Mouse (Mus musculus): ENCODE measurements at regions not wholly inside any gene's neighbourhood (a gene's known extent, or its start where the extent isn't known, plus 50 kb on each side); places are given as distances from the start of the nearest gene placed in this dataset.
"Not testable (repeated sequence)": the region's sequence is repeated elsewhere in the genome, so short reads cannot be mapped to it uniquely, and the experiment has no call there.

DNA sequence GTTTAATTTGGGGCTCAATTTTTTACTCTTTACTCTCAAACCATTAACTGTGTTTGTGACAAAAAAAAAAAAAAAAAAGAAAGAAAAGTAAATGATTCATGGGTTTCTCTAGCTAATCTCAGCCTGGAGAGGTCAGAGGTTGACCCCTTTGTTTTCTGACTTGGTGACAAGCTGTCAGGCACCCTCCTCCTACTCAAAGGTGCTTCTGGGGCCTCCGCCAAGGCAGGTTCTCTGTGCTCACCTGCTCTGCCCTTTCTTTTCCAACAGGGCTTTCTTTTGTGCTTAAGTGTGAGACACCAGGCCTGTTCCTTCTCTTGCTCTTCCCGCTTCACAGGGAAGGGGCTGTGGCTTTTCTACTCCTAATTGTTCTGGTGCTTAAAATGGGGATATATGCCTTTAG is 94.7 kb upstream of the Klf13 start:
- in situ Hi-C loops (cut with MboI, MseI): no loop called here

DNA sequence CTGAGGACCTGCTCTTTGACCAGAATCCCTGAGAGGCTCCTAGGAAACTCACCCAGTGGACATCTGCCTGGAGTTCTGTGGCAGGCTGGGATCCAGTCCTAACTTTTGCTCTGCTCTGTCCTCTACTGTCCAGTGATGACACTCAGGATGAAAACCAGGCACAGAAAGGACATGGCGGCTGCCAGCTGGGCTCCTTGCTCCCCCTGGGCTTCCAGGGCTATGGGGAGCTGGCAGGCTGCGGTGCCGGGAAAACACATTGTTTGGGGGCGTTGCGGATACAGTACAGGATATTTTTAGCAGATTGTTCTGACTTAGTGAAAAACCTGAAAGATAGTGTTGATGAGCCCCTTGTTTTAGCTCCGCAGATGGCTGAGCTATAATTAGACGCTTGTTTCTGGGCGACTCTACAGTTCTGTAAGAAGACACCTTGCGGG is 94.2 kb upstream of the Klf13 start:
- in situ Hi-C loops (cut with MboI, MseI): no loop called here

GRCm38 (mm10) chr7:64030650-64031049 is 91.9 kb upstream of the Klf13 start:
- in situ Hi-C loops (cut with MboI, MseI): no loop called here

GRCm38 (mm10) chr7:64027100-64027499 is 88.4 kb upstream of the Klf13 start:
- in situ Hi-C loops (cut with MboI, MseI): no loop called here

GRCm38 (mm10) chr7:64025155-64025554 is 86.4 kb upstream of the Klf13 start:
- in situ Hi-C loops (cut with MboI, MseI): no loop called here

GRCm38 (mm10) chr7:64024253-64024652 is 85.5 kb upstream of the Klf13 start:
- in situ Hi-C loops (cut with MboI, MseI): no loop called here

- in situ Hi-C loops (cut with MboI, MseI): no loop called here
These were observed 84.2 kb upstream of the Klf13 start for GRCm38 (mm10) chr7:64022711-64023468.

DNA sequence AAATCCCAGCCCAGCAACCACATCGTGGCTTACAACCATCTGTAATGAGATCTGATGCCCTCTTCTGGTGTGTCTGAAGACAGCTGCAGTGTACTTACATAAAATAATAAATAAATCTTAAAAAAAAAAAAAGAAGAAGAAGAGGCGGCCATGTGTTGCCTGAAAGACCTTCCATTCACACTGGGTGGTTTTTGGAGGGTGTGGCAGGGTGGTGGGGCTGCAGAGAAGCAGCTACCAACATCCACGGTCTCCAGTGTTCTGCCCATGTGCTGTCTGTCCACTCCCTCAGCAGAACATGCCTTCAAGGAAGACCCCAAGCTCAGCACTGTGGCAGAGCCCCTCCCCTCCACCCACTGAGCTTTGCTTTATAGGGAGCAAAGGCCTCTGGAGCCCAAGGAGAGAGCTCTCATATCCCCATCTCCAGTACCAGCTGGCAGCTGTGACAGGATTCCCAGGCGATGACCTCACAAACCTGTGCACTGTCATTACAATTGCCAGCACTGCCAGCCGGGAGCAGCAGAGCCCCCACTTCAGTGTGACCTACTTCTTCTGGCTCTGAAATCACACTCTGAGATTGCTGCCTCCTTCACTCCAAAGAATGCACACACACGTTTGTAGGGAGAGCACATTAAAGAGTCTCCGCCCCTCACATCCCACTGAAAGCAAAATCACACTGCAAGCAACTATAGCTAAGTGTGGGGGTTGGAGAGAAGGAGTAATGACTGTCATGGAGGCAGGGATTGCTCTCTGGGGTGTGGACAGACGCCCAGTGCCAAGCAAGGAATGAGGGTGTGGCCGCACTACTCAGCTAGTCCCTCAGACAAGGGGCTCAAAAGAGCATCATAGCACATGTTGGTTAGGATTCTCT is 82.8 kb upstream of the Klf13 start:
- in situ Hi-C loops (cut with MboI, MseI): no loop called here

GRCm38 (mm10) chr7:64018107-64018506 is 79.4 kb upstream of the Klf13 start:
- in situ Hi-C loops (cut with MboI, MseI): no loop called here

GRCm38 (mm10) chr7:64016874-64017273 is 78.2 kb upstream of the Klf13 start:
- in situ Hi-C loops (cut with MboI, MseI): no loop called here

- in situ Hi-C loops (cut with MboI, MseI): not testable (repeated sequence)
These were observed 76.4 kb upstream of the Klf13 start for GRCm38 (mm10) chr7:64015136-64015535.

DNA sequence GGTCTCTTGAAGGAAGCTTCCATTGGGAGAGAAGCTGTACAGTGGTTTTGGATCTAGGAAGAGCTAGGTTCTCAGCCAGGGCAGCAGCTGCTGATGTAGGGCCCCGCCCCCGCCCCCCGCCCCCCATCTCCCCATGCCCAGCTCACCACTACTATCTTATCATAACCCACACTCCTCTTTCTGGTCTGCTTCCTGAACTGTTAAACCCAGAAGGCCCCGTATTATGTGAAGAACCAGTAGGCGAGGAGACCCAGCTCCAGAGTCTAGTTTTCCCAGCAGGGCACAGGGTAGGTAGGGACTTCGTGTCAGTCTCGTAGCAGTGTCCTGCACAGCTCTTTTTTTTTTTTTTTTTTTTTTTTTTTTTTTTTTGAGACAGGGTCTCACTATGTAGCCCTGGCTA is 75.5 kb upstream of the Klf13 start:
- in situ Hi-C loops (cut with MboI, MseI): no loop called here

DNA sequence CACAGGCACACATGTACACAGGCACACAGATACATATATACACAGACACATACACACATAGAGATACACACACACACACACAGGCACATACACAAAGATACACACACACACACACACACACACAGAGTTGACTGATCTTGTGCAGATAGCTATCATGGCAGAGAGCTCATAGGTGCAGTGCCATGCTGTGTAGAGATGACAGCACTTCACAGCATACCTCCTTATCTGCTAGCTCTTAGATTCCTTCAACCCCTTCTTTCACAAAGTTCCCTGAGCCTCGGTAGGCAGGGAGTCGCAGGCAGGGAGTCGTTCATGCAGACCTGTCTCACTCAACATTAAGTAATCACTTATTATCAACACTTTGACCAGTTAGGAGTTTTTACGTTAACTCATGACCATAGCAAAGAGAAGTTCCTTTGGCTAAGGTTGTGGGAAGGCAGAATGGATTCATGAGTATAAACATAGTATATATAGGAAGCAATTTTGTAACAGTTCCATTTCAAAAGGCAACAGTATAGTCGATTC is 74.4 kb upstream of the Klf13 start:
- in situ Hi-C loops (cut with MboI, MseI): no loop called here

- in situ Hi-C loops (cut with MboI, MseI): no loop called here
These were observed 73.5 kb upstream of the Klf13 start for GRCm38 (mm10) chr7:64012268-64012601.

DNA sequence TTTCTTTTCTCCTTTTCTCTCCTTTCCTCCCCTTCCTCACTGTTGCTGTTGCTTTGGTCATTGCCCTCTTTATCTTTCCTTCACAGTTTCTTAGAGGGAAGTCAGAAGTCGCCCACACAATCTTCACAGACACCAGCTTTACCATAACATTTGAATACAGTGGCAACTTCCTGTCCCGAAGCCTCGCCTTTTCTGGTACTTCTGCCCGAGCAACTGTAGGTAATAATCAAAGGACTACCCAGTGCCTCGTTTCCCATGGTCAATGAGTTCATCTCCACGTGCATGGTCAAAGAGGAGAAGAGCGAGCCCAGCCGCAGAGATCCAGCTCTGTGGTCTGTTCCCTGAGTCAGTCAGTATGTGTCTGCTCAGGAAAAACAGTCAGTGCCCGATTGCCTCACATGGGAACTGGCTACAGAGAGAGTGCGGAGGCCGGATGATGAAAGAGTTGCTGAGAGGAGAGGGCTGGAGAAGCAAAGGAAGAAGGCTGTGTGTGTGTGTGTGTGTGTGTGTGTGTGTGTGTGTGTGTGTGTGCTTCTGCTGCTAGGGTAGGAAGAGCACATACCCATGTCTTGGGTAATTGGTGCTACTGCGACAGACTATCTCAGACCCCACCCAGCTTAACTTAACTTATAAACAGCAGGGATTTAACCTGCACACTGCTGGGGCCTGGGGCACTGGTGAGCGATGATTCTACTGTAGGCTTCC is 73.0 kb upstream of the Klf13 start:
- in situ Hi-C loops (cut with MboI, MseI): no loop called here

- in situ Hi-C loops (cut with MboI, MseI): no loop called here
These were observed 71.9 kb upstream of the Klf13 start for GRCm38 (mm10) chr7:64010640-64011039.

- in situ Hi-C loops (cut with MboI, MseI): no loop called here
These were observed 69.1 kb upstream of the Klf13 start for GRCm38 (mm10) chr7:64007766-64008165.

DNA sequence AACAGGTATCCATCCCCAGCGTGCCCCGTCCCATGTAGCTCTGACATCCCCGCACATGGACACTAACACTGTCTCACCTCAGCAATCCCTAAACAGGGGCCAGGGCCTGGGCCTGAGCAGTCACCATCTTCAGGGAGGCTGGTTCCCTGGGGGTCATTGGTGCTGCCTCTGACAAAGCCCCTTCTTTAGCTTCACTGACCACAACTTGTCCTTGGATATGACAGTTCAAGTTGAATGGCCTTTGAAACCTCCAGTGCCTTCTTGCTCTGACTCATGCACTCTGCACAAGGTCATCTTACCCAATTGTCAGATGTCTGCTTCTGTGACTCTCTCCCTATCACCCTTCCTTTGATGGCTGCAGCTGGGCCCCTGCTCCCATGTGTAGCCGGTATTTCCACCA is 68.2 kb upstream of the Klf13 start:
- in situ Hi-C loops (cut with MboI, MseI): no loop called here

DNA sequence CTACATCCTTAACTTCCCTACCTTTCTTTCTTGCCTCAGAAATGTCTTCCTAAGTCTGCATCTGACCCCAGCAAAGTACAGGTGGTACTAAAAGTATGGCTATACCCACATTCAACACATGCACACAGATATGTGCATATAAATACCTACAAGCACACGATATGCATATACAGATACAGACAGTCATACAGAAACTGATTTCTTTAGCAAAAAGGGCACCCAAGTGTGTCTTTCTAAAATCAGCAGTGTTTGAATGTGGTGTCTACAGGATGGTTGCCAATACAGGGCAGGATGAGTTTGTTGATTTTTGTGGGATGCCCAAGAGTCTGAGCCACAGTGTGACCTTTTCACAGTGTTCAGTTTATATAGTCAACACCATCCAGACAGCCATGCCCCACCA is 67.0 kb upstream of the Klf13 start:
- in situ Hi-C loops (cut with MboI, MseI): no loop called here

- in situ Hi-C loops (cut with MboI, MseI): loop anchor here (5.0 kb wide), 1 partner anchor 62 kb away; no protein-coding TSS in a partner anchor
These were observed 65.2 kb upstream of the Klf13 start for GRCm38 (mm10) chr7:64003904-64004303.

GRCm38 (mm10) chr7:64001611-64002111 is 62.9 kb upstream of the Klf13 start:
- in situ Hi-C loops (cut with MboI, MseI): loop anchor here (5.0 kb wide), 1 partner anchor 59 kb away; no protein-coding TSS in a partner anchor
